Mouse (Mus musculus): ENCODE data around the gene Ank3.

The Ank3 gene

GRCm38 (mm10) chr10:69630802-69631388 is 232.3 kb downstream of the Ank3 start:
- DNase-seq = no peak

- DNase-seq = no peak
These were observed 234.3 kb downstream of the Ank3 start for GRCm38 (mm10) chr10:69632885-69633284.

DNA sequence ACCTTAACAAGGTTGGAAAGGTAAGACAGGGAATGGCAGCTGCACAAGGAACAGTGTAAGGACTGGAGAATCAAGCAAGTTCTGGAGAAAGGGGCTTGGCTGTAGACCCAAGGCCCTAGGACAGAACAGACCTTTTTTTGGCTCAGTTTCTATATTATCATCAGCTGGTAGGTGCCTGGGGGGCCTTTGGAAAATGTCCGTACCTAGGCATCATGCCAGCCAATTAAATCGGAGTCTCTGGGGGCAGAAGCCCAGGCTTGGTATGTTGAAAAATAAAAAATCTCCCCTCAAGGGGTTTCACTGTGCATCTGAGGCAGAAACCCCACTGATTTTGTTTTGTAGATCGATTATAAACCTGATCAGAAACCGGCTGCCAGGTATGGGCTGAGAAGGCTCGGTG is 236.3 kb downstream of the Ank3 start:
- DNase-seq = no peak

DNA sequence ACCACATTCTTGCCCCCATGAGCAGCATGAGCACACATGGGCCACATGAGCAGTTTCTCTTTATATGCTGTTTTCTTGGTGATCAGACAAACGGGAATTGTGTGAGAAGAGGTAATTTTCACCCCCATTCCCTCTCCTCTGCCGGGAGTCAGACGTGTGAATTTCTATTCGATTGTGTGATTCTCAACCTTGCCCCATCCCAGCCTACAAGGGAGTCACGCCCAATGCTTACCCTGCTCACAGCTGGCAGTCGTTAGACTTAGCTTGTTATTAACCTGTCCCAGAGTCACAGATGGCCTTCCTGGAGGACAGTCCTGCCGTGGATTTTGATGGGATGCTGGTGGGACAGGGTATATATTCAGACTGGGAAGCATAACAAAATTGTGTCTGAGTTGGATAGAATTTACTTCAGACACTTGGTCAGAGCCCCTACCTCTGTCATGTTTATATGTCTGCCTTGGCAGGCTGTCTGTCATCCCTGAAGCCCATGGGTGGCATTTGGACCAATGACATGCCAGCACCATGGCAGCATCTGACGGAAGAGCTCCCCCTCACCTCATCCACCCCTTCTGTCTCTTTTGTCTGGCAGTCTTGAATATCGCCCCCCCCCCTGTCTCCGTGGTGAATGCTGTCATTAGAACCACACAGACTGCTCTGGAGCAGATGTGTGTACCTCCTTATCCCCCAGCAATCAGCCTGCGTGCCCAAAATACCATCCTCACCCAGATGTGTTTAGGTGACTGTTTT is 237.5 kb downstream of the Ank3 start:
- no peak for DNase-seq

- no peak for DNase-seq
These were observed 240.6 kb downstream of the Ank3 start for GRCm38 (mm10) chr10:69639138-69639537.

- no peak for DNase-seq
These were observed 242.0 kb downstream of the Ank3 start for GRCm38 (mm10) chr10:69640617-69641016.

DNA sequence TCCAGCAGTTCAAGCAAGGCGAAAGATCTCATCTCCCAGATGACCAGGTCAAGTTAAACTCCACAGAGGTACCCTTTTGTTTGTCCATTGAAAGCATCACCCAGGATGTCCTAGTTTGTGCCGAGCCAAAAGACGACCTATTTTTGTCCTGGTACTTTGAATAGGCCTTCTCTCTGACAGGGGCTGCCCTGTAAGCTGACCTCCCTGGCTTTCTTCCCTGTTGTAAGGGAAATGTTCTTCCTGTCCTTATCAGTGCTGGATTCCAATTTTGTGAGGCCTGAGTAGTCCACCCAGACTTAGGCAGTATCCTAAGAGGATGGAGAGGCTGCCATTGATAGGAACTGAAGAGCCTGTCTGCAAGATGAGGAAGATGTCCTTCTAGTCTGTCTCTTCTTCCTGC is 244.9 kb downstream of the Ank3 start:
- no peak for DNase-seq

DNA sequence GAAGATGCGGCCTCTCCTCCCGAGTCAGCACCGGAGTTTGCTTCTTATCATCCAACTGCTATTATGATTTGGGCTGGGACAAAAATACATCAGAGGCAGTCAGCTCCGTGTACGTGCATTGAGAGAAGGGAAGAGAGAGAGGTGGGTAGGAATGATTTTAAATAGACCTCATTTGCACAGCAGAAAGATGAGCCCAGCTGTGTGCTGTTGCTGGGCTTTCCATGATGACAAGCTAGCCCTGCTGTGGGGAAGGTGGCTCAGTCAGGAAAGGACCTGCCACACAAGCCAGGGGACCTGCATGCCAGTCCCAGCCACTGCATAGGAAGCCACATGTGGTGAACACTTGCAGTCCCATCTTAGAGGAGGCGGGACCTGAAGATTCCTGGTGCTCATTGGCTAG is 245.4 kb downstream of the Ank3 start:
- no peak for DNase-seq

DNA sequence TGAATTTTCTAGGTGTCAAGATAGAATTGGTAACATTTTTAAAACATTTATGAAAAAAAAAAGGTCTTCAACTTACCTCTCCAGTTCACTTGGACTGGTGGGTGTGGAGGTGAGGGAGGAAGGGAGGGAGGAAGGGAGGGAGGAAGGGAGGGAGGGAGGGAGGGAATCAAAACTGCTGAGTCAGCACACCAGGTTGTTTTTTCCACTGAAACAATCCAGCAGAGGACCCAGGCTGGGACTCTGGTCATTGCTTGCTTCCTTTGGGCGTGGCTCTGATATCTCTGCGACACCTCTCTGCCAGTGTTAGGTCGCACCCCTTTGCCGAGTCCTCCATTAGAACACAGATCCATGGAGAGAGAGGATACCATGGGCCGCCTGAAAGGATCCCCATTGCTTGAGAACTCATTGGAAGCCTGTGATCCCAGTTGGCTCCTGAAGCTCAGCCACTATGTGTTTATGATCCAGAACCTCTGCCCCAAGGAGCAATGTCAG is 246.8 kb downstream of the Ank3 start:
- no peak for DNase-seq

DNA sequence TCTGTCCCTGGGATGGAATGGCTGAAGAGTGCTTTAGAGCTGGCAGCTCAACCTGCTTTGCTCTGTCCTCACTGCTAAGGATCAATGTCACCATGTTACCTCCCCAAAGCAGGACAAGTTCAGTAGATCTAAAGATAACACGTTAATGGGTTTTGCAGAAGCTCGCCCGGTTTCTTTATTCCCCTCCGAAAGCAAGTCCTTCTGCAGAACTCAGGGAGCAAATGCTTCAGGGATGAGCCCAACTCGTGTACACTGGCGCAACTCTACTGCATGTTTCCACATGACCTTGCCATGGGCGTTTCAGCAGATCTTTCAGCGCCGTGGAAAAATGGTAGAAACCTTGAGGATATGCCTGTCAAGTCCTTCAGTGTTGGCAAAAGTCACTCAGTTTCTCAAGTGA is 247.4 kb downstream of the Ank3 start:
- DNase-seq = peak; percentile 3

DNA sequence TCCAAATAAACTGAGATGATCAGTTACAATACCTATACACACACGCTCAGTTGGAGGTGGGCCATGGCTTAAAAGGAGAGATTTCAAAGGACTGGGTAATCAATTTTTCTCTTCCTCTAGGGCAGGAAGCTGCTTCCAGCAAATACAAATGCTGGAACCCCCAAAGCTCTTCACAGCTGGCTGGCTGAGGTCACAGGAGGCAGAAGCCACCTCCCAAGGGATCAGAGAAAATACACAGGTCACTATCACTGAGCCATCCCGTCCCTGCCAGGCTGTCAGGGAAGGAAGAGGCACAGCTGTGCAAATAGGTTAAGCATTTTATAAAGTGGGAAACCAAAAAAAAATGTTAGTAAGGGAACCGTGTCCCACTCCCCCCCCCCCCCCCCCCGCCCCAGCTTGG is 251.5 kb downstream of the Ank3 start:
- no peak for DNase-seq

DNA sequence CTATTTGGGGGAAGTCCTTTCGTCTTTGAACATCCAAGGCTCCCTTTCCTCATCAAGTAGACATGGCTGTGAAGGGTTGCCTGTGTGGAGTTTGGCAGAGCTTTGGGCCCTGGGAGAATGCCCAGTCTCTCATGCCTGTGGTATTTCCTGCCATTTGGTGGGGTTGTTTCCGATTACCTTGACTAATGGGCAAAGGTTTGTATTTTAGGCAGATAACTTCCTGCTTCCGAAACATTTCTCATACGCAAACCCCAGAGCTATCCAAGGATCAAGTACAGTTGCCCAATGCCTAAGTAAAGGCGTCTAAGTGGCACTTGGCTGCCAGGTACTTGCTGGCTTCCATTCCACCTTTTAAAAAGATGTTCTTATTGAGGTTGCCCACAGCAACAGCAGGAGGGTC is 254.1 kb downstream of the Ank3 start:
- peak; percentile 61 for DNase-seq

- DNase-seq = no peak
These were observed 254.6 kb downstream of the Ank3 start for GRCm38 (mm10) chr10:69653121-69653677.

GRCm38 (mm10) chr10:69654176-69654575 is 255.6 kb downstream of the Ank3 start:
- DNase-seq = no peak

- DNase-seq = peak; percentile 67
These were observed 256.5 kb downstream of the Ank3 start for GRCm38 (mm10) chr10:69654866-69655633.

DNA sequence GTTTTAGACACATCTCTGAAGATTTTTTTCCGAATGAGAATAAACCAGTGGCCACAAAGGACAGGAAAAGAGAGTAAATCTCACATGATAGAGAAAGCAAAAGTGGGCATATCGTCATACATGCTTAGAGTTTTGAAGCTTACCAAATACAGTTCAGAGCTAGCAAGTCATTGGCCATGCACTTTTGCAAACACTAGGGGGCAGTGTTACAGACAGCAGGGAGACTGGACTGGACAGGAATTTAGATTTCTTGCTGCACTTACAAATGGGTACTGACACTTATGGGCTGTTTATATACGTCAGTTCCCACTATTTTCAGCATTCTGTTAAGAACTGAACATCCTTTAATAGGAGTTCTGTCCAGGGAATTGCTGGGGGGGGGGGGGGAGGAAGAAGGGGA is 257.7 kb downstream of the Ank3 start:
- peak; percentile 78 for DNase-seq

GRCm38 (mm10) chr10:69659818-69660217 is 261.2 kb downstream of the Ank3 start:
- DNase-seq = no peak

- DNase-seq = peak; percentile 86
These were observed 263.8 kb downstream of the Ank3 start for GRCm38 (mm10) chr10:69662338-69662737.

DNA sequence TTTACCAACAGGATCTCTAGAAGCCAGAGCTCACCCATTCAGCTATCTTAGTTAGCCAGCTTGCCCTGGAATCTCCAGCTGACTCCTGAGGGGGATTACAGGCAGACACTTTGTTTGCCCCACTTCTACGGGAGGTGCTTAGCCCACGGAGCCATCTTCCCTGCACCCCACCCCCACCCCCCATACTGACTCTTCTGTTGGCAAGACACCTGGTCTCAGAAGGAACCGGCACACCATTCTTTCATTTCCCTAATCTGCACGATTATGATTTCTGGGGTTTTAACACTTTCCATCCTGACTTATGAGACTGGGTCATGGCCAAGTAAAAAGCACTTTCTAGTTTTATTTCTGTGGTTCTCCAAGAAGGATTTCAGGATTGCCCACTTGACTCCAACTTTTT is 268.9 kb downstream of the Ank3 start:
- DNase-seq = no peak

DNA sequence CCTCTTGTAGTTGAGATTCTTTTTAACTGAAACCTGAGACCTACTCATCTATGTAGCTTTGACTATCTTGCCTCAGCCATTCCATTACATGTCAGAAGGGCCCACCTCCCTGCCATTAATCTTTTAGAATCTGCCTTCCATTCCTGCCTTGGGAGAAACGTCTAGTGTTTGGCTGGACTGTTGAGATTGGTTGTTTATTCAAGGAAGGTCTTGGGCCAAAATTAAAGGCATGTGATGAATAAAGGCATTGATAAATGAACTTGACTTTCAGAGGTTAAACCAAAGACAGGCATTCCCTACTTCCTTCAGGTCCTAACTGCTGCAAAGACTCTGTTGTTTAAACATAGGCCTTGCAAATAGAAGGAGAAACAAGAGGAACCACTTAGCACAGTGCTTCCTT is 271.9 kb downstream of the Ank3 start:
- DNase-seq = no peak

DNA sequence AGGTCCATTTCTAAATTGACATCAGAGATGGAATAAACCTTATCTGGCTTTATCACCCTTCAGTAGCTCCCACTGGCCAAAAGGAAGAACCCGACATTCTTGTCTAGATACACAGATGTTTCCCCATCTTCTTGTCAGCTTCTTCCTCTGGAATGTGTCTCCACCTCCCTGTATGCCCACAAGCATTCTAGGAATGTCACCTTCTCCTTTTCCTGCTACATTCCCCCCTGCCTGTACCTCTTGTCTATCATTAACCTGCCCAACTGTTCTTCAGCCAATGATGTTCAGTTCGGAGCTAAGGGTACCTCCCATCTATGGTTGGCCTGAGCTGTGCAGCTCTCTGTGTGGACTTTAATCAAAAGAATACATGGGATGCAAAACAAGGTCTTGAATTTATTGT is 272.4 kb downstream of the Ank3 start:
- DNase-seq = no peak

DNA sequence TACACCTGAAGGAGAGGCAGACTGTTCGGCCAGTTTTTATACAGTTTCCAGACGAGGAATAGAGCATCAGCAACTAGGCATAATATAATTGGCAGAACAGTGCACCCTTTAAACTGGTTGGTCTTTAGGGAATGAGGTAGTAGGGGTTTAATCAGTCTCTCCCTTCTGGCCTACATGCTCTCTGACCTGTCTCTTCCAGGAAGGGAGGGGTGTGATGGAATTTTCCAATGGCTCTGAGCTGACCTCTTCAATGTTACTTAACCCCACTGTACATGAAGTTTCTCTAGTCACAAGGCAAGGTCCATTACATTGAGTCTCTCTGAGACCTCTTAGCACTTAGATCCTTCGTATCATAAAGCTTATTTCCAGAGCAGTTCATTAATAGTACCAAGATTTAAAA is 272.9 kb downstream of the Ank3 start:
- no peak for DNase-seq

GRCm38 (mm10) chr10:69672545-69672944 is 274.0 kb downstream of the Ank3 start:
- no peak for DNase-seq

DNA sequence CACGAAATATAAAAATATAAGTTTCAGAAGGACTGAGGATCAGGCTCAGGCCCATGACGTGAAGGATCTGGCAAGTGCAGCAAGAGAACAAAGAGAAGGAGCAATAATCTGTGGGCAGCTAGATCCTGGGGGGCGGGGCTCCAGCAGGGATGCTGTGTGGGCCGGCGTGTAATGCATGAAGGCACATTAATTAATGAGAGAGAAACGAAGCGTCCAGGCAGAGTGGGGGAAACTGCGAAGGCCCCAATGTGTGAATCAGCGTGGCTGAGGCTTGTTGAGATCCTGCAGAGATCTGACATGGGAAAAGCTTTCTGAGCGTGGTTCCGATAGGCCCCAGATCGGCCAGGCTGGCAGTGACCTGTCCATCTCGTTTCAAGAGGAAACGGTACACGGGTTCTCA is 279.7 kb downstream of the Ank3 start:
- DNase-seq = no peak
